Mouse (Mus musculus): ENCODE data around the gene Rnf8.

The Rnf8 gene

DNA sequence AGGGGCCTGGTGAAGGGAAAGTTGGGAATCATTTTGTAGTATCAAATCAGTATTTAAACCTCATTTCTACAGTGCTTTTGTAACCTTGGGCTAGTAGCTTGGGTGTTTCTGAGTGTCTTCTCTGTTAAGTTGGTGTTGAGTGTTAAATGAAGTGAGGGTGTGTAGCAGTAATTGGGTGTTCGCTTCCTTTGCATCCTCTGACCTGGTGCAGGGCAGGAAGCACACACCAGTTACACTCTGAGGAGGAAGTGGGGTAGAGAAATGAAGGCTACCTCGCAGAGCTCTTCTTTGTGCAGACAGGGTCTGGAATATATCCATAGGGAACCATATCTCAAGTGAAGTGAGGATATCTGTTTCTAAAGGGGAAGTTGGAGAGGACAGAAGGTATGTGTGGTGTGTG, 66.3 kb downstream of the Rnf8 start:
- DNase-seq (ENCODE audit: low read depth): no peak

DNA sequence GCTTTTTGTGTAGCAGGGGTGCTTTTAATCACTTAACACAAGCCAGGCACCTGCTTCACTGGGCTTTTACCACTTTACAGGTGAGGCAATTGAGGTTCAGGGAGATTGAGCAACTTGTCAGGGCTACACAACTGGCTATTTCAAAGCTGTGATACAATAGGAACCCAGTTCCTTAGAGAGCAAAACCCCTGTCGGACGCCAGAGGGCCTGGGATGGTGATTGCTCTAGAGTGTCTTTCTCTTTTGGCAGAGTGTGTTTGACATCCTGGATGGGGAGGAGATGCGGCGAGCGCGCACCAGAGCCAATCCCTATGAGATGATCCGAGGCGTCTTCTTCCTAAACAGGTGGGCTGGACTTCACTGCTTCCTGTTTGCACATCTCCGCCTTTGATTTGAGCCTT, 67.1 kb downstream of the Rnf8 start:
- no peak for DNase-seq (ENCODE audit: low read depth)

DNA sequence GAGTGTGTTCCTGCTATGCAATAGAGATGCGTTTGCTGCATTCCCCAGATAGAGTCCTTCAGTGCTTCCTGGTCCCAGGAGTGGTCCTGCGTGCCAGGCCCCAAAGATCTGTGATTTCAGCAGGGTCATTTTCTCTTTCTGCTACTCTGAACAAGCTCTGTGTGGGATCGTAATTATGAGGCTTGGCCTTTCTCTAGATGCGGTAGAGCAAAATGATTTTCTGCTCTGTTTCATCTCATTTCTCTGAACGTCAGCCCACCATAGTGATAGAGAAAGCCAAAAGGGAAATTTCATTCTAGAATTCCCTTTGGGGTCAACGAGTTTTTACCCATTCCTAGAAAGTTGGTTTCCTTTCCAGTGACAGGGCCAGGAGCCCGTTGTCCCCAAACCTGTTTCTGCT, 67.7 kb downstream of the Rnf8 start:
- DNase-seq (ENCODE audit: low read depth): no peak

DNA sequence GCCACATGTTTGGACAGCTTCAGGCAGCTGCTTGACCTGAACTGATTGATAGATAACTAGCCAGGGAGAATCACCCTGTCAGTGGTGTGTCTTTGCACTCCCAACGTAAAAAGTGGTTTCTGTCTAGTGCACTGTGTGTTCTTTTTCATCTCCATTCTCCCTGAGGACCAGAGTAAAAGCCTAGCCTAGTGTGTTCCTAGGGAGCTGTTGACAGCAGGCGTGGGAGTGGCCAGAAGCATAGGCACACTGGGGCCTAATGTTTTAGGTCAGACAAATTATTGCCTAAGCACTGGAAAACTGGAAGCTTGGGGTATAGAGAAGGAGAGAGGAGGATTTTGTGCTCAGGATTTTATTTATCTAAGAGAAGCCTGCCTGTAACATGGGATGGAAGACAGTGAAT, 68.5 kb downstream of the Rnf8 start:
- DNase-seq (ENCODE audit: low read depth): no peak

DNA sequence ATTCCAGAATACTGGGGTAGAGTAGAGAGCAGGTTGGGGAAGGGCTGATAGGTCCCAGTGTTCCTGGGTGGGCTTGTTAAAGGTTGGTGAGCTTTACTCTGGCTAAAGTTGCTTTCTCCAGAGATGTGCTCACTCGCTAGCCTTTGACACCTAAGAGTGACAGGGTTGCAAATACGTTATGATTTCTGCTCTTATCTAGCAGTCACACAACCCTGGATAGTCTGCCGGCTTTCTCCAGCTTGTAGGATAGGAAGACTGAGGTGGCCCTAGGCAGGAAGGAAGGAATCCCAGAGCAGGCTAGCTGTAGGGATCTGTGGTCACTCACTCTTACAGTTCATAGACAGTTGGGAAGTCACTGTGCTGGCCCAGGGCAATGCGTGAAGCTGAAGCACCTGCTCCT, 69.7 kb downstream of the Rnf8 start:
- no peak for DNase-seq (ENCODE audit: low read depth)

DNA sequence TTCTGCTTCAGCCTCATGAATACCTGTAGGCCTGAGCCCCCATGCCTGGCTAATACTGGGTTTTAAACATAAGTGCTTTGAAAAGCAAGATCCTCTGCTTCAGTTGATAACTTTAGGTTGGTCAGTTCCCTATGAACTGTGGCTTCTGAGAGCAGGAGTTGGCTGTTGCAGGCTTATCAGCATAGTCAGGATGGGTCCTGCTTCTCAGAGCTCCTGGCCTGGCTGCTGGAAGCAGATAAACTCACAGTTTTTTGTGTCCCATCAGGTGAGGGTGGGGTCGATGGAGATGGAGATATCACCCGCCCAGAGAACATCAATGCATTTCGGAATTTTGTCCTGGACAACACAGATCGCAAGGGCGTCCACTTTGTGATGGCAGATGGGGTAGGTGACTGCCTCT, 72.2 kb downstream of the Rnf8 start:
- DNase-seq (ENCODE audit: low read depth): no peak

DNA sequence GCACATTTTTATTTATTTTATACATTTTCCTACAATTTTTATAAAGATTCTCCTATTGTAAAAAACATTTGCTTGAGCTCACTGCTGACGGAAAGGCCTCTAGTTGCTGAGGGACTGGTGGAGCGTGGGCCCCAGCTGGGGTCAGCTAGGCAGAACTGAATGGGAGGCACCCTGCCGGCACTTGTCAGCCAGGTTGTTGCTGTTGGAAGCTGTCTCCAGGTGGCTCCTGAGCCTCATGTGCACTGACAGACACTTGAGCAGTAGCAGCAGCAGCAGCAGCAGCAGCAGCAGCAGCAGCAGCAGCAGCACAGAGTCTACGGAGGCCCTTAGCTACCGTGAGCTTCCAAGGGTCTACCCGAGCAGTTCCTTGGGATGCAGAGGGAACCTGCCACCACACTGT, 72.8 kb downstream of the Rnf8 start:
- DNase-seq (ENCODE audit: low read depth): no peak

DNA sequence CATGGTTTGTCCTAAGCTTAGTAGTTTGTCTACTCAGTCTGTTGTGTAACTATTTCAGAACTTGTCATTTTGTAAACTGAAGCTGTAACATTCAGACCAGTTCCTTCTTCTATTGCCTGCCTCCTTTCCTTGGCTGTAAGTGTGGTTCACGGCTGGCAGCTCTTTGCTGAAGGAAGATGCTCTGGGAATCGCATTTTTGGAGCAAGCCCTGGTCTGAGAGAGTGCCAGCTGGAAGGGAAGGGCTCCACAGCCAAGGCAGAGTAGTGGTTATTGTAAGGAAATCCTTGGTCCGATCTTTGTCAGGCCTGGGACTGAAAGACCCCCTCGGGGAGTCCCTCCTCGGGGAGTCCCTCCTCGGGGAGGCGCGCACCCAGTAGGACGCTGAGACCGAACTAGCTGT, 74.0 kb downstream of the Rnf8 start:
- no peak for DNase-seq (ENCODE audit: low read depth)

DNA sequence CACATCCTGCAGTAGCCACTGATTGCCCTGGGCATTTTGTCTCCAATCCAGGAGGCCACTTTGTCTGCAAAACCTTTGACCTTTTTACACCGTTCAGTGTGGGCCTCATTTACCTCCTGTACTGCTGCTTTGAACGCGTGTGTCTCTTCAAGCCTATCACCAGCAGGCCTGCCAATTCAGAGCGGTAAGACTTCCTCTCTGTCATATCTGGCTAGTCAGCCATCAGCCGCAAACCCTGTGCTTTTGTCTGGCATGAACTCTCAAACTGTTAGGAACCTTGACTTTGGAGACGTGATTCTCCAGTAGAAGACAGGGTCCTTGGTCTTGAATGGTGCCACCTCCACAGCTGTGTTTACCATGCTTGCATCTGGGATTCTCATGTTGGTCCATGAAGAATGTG, 75.7 kb downstream of the Rnf8 start:
- DNase-seq (ENCODE audit: low read depth): no peak

DNA sequence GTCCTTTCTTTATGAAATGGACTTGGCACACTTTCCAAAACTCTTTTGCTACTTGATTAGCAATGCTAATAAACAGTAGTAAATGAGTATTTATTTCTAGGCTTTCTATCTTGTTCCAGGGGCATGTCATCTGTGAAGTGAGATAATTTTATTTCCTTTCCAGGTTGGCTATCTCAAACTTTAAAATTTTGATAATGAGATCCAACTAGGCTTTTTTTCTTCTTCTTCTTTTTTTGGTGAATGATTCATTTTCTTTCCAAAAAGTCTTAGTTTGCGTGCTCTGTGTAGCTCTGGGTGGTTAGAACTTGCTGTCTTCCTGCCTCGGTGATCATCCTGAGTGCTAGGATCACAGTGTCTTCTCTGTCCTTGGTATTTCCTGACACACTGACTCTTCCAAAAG, 78.2 kb downstream of the Rnf8 start:
- no peak for DNase-seq (ENCODE audit: low read depth)

DNA sequence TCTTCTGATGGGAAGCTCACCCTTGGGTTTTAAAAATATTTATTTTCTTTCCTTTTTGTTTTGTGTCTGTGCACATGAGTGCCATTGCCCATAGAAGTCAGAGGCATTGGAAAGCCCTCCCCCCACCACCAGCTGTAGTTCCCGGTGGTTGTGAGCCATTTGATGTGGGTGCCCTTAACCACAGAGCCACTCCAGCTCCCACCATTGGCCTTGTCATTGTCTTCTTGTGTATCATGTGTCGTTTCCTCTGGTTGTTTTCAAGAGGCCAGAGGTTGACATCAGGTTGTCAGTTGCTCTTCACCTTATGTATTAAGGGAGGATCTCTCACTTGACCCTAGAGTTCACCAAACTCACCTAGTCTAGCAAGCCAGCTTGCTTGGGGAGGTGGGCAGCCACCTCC, 79.0 kb downstream of the Rnf8 start:
- DNase-seq (ENCODE audit: low read depth): no peak

DNA sequence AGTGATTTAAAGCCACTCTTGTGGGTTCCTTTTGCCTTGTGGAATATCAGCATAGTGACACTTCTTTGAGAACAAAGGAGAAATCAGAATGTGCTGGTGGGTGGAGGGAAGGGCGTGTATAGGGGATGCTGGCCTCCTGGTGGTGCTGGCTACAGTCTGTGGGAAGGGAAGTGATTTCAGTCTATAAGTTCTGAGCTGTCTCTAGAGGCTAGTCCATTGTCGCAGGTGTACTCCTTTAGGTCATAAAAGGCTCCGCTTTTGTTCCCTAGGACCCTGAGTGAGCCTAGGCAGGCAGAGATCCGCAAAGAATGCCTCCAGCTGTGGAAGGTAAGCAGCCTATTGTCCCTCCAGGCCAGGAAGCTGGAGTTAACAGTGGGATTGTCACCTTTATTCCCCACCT, 79.9 kb downstream of the Rnf8 start:
- no peak for DNase-seq (ENCODE audit: low read depth)
